Mouse (Mus musculus) hindbrain, embryonic 15.5 days (tissue): ENCODE measurements around the gene Frmd5. TPM values are rescaled to one million over a fixed set of nuclear protein-coding genes. Genes with fewer than 3 reads are reported as not detected.

ENCODE experiments used
- ATAC-seq: fragments of 200-750 bp; cut with Nextera tagmentation; 2 replicates; pipeline ENCODE4 v1.8.0; 2017; ENCODE audit warnings: low read depth, moderate number of reproducible peaks, moderate TSS enrichment; ENCODE audit not compliant: low FRiP score
- H3K27ac ChIP-seq: fragments of 300-500 bp; sonication (generic); replicated peaks from 2 replicates; pipeline ENCODE4 v1.5.1; 2015; ENCODE audit warnings: mild to moderate bottlenecking, inconsistent platforms
- H3K27me3 ChIP-seq: fragments of 300-500 bp; sonication (generic); 2 replicates; pipeline ENCODE4 v1.6.1; 2015; ENCODE audit warnings: control low read depth, inconsistent platforms
- H3K36me3 ChIP-seq: fragments of 300-500 bp; sonication (generic); 2 replicates; pipeline ENCODE4 v1.6.1; 2015; ENCODE audit warnings: control low read depth, inconsistent platforms
- H3K4me1 ChIP-seq: fragments of 300-500 bp; sonication (generic); replicated peaks from 2 replicates; pipeline ENCODE4 v1.6.1; 2015; ENCODE audit warnings: control low read depth, inconsistent platforms
- H3K4me2 ChIP-seq: fragments of 300-500 bp; sonication (generic); 2 replicates; pipeline ENCODE4 v1.6.1; 2015; ENCODE audit warnings: moderate library complexity, mild to moderate bottlenecking, inconsistent platforms
- H3K4me3 ChIP-seq: fragments of 300-500 bp; sonication (generic); 2 replicates; pipeline ENCODE4 v1.5.1; 2015; ENCODE audit warnings: mild to moderate bottlenecking, inconsistent platforms
- H3K9ac ChIP-seq: fragments of 300-500 bp; sonication (generic); 2 replicates; pipeline ENCODE4 v1.6.1; 2015; ENCODE audit warnings: inconsistent platforms
- H3K9me3 ChIP-seq: fragments of 300-500 bp; sonication (generic); 2 replicates; pipeline ENCODE4 v1.6.1; 2016; ENCODE audit warnings: control low read depth, inconsistent platforms
- WGBS: fragments of 180-500 bp; shearing (Covaris S2); methylation state at CpG from one replicate; pipeline ENCODE4 v1.1.7; 2015; 5-methylcytosine and 5-hydroxymethylcytosine counted together
- polyA plus RNA-seq: library from polyadenylated mRNA; unstranded; fragments of >200 nt; fragmentation: Nextera tagmentation; extraction: Ambion mirVana; gene quantifications from 2 replicates; pipeline ENCODE4 v1.2.1, GENCODE M21; 2015

Gene Frmd5
- polyA plus RNA-seq, 1 experiment from 2014 or later = 31.0 TPM

GRCm38 (mm10) chr2:121610008-121610884 is 196.6 kb downstream of the Frmd5 start:
- Histone ChIP-seq H3K27me3 (no peaks in the 10 kb centered on the region), H3K9ac (no peak overlapping the region), H3K36me3 (no peaks in the 10 kb centered on the region), H3K27ac (no peak overlapping the region), H3K4me1 (peaks cover 41% of the 10 kb centered on the region), H3K4me3 (no peak overlapping the region), H3K9me3 (no peaks in the 10 kb centered on the region), H3K4me2 (no peak overlapping the region)
- ATAC-seq = peak; percentile 32; the same call in 1 of the 2 replicates
- WGBS = 26% methylated on average over 17 of the region's 17 CpGs

GRCm38 (mm10) chr2:121609141-121609724 is 197.7 kb downstream of the Frmd5 start:
- Histone ChIP-seq H3K4me3 (no peak overlapping the region), H3K27me3 (no peaks in the 10 kb centered on the region), H3K9ac (no peak overlapping the region), H3K4me2 (no peak overlapping the region), H3K36me3 (no peaks in the 10 kb centered on the region), H3K9me3 (no peaks in the 10 kb centered on the region), H3K27ac (no peak overlapping the region), H3K4me1 (peaks cover 41% of the 10 kb centered on the region)
- ATAC-seq = no peak
- WGBS = 84% methylated on average over 11 of the region's 11 CpGs

DNA sequence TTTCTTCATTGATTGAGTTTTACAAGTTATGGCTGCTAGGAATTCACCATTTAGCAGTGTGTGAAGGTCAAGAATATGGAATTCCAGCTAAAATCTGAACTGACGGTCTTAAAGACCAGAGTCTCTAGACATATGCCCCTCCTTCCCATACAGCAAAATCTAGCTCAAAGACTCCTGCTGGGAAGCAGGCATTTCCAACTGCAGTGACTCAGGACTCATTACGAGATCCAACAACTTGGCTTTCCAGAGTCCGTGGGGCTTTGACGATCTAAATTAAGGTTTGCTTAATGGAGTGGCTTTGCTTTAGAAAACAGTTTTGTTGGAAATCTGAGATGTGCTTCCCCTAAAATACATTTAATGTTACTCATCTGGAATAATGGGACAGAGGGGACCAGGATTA is 204.5 kb downstream of the Frmd5 start:
- Histone ChIP-seq H3K9ac (no peak overlapping the region), H3K4me2 (no peak overlapping the region), H3K9me3 (no peaks in the 10 kb centered on the region), H3K4me3 (no peak overlapping the region), H3K4me1 (peaks cover 16% of the 10 kb centered on the region), H3K27ac (peak overlapping the region; percentile 64), H3K27me3 (no peaks in the 10 kb centered on the region), H3K36me3 (no peaks in the 10 kb centered on the region)
- no peak for ATAC-seq
- WGBS = 45% methylated on average over 4 of the region's 4 CpGs

DNA sequence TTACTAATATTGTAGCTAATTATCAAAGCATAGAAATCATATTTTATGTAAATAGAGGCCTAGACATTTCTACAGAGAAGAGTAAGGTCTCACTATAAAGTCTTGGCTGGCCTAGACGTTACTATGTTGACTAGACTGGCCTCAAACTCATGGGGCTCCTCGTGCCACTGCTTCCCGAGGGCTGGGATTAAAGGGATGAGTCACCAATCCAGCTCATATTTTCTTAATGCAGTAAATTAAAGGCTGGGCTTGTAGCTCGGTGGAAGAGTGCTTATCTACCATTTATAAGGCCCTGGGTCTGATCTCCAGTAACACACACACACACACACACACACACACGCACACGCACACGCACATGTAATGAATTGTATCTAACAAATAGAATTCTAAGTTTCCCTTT is 205.3 kb downstream of the Frmd5 start:
- ATAC-seq = no peak
- no peak overlapping the region for H3K9ac ChIP-seq
- 71% methylated on average over 7 of the region's 7 CpGs for whole genome bisulfite sequencing
- no peaks in the 10 kb centered on the region for H3K36me3 ChIP-seq
- H3K4me3 ChIP-seq = no peak overlapping the region
- H3K27me3 ChIP-seq = no peaks in the 10 kb centered on the region
- peak overlapping the region; percentile 64 for H3K27ac ChIP-seq
- H3K4me2 ChIP-seq = no peak overlapping the region
- peaks cover 16% of the 10 kb centered on the region for H3K4me1 ChIP-seq
- H3K9me3 ChIP-seq = no peaks in the 10 kb centered on the region

DNA sequence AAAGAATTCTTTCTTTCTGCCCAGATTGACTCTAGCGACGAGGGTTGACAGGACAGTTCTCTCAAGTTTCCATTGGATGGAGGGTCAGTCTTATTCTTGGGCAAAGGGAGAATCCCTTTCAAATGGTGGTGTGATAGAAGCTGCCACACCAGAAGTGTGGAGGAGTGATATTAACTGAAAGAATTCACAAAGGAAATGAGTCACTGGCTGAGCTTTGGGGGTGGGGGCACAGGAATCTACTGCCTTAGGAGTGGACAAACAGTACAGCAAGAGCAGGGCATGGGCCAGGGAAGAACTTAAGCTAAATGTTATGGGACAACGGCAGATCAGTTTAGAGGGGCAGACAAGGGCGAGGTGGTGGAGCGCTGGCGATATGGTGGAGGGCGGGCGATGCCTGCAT is 206.2 kb downstream of the Frmd5 start:
- Histone ChIP-seq H3K9ac (no peak overlapping the region), H3K27ac (peak overlapping the region; percentile 34; the same call in 1 of the 2 replicates), H3K36me3 (no peaks in the 10 kb centered on the region), H3K9me3 (no peaks in the 10 kb centered on the region), H3K4me3 (no peak overlapping the region), H3K27me3 (no peaks in the 10 kb centered on the region), H3K4me1 (peaks cover 16% of the 10 kb centered on the region), H3K4me2 (no peak overlapping the region)
- 90% methylated on average over 8 of the region's 8 CpGs for WGBS
- no peak for ATAC-seq

- 73% methylated on average over 7 of the region's 7 CpGs for WGBS
- no peak overlapping the region for H3K4me2 ChIP-seq
- no peaks in the 10 kb centered on the region for H3K36me3 ChIP-seq
- no peaks in the 10 kb centered on the region for H3K9me3 ChIP-seq
- no peak overlapping the region for H3K27ac ChIP-seq
- H3K27me3 ChIP-seq = no peaks in the 10 kb centered on the region
- H3K9ac ChIP-seq = no peak overlapping the region
- peaks cover 38% of the 10 kb centered on the region for H3K4me1 ChIP-seq
- no peak for ATAC-seq
- no peak overlapping the region for H3K4me3 ChIP-seq
Observed at GRCm38 (mm10) chr2:121598249-121598648, 208.6 kb downstream of the Frmd5 start.

GRCm38 (mm10) chr2:121596621-121597020 is 210.3 kb downstream of the Frmd5 start:
- H3K4me2 ChIP-seq = no peak overlapping the region
- no peak for ATAC-seq
- no peaks in the 10 kb centered on the region for H3K9me3 ChIP-seq
- no peaks in the 10 kb centered on the region for H3K36me3 ChIP-seq
- WGBS = 83% methylated on average over 2 of the region's 2 CpGs
- no peak overlapping the region for H3K27ac ChIP-seq
- H3K27me3 ChIP-seq = no peaks in the 10 kb centered on the region
- no peak overlapping the region for H3K4me3 ChIP-seq
- H3K4me1 ChIP-seq = peaks cover 29% of the 10 kb centered on the region
- no peak overlapping the region for H3K9ac ChIP-seq

GRCm38 (mm10) chr2:121594660-121595291 is 212.1 kb downstream of the Frmd5 start:
- Histone ChIP-seq H3K4me3 (no peak overlapping the region), H3K4me2 (no peak overlapping the region), H3K9ac (no peak overlapping the region), H3K4me1 (peaks cover 22% of the 10 kb centered on the region), H3K27ac (no peak overlapping the region), H3K36me3 (no peaks in the 10 kb centered on the region), H3K9me3 (no peaks in the 10 kb centered on the region), H3K27me3 (no peaks in the 10 kb centered on the region)
- WGBS = 52% methylated on average over 8 of the region's 8 CpGs
- no peak for ATAC-seq

DNA sequence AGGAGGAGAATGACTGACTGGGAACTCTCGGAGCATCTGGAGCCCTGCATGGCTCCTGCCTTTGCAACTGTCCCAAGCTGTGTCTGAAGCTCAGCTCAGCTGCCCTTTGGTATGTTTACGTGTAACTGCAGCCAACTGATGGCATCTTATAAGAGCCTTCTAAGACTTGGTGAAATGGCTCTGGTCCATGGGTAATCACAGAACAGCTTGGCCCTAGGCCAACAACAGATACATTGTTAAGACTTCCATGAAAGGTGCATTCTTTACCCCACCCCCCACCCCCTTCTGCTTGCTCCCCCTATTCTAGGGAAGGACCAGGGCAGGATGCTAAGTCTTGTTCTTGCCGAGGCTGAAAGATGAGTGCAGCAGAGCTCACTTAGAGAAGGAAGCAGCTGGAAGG is 212.8 kb downstream of the Frmd5 start:
- H3K4me1 ChIP-seq = peaks cover 23% of the 10 kb centered on the region
- ATAC-seq = no peak
- no peak overlapping the region for H3K27ac ChIP-seq
- 50% methylated on average over 3 of the region's 3 CpGs for WGBS
- no peaks in the 10 kb centered on the region for H3K36me3 ChIP-seq
- H3K9ac ChIP-seq = no peak overlapping the region
- H3K4me2 ChIP-seq = no peak overlapping the region
- H3K27me3 ChIP-seq = no peaks in the 10 kb centered on the region
- H3K4me3 ChIP-seq = no peak overlapping the region
- H3K9me3 ChIP-seq = no peaks in the 10 kb centered on the region

DNA sequence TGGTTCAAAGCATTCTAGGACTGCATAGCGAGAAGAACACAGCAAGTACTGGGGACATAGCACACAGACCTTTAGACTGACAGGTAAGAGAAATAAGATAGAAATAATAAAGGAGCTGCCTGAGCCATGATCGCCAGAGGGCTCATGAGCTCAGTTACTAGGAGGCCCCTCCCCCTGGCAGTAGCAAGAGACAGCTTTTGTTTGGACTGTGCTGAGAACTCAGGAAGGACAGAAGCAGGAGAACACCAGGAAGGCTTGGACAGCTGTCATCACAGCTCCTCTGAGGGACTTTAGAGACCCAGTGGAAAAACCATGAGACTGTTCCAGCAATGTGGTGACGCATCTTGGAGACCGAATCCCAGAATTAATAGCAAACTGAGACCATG is 218.6 kb downstream of the Frmd5 start:
- WGBS = 30% methylated on average over 4 of the region's 4 CpGs
- Histone ChIP-seq H3K9ac (no peak overlapping the region), H3K4me2 (no peak overlapping the region), H3K27ac (peak overlapping the region; percentile 52), H3K4me1 (peaks cover 24% of the 10 kb centered on the region), H3K9me3 (no peaks in the 10 kb centered on the region), H3K4me3 (no peak overlapping the region), H3K27me3 (no peaks in the 10 kb centered on the region), H3K36me3 (no peaks in the 10 kb centered on the region)
- peak; percentile 59; the same call in 1 of the 2 replicates for ATAC-seq

DNA sequence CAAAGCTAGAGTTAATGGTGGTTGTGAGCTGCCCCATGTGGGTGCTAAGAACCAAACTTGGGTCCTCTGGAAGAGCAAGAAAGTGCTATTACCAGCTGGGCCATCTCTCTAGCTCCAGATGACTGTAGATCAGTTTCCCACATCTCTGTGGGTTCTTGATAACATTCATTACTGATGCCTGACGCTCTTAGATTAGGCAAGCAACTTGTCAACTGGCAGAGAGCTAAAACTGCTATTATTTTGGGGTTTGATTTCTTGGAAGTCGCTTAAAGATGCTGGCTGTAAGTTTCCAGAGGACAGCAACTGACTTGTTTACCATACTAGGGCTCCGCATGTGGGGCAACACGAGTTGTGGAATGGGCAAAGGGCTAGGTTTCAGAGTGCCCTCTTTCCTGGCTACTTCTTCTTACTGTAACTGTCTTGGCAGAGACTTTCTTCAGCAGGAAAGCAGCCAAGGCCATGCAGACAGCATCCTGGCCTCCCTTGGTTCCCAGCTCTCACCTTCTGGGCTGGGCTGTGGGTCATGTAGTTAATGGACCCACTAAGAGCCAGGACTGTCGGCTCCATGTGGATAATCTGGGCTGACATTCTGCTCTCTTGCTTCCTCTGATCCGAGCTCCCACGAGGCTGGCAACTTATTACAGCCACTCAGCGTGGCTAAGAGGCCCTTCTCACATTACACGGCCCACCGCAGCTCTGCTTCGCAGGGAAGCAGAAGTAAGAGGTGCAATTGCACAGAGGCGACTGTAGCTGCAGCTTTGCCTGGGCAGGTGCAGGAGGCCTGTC is 219.2 kb downstream of the Frmd5 start:
- 36% methylated on average over 12 of the region's 12 CpGs for WGBS
- H3K27ac ChIP-seq = peak overlapping the region; percentile 52
- peaks cover 30% of the 10 kb centered on the region for H3K4me1 ChIP-seq
- no peaks in the 10 kb centered on the region for H3K9me3 ChIP-seq
- H3K36me3 ChIP-seq = no peaks in the 10 kb centered on the region
- H3K4me2 ChIP-seq = no peak overlapping the region
- H3K4me3 ChIP-seq = no peak overlapping the region
- H3K9ac ChIP-seq = no peak overlapping the region
- H3K27me3 ChIP-seq = no peaks in the 10 kb centered on the region
- peak; percentile 46 for ATAC-seq
